Mouse (Mus musculus) ES-E14 (cell line): Measurements from ENCODE around the gene Nktr. TPM values are rescaled to one million over a fixed set of nuclear protein-coding genes. Genes with fewer than 3 reads are reported as not detected.

ENCODE experiments used
- DNase-seq: peaks from one replicate; pipeline ENCODE4 v3.0.0-alpha.2; 2013; ENCODE audit warnings: low read depth, low spot score
- H3K27ac ChIP-seq: 2 replicates; pipeline ENCODE4 v1.5.1; 2012; ENCODE audit warnings: low read depth, mild to moderate bottlenecking, low read length, moderate library complexity, mixed read lengths; ENCODE audit not compliant: poor library complexity, insufficient read depth, severe bottlenecking
- H3K36me3 ChIP-seq: 2 replicates; pipeline ENCODE4 v1.6.1; 2012; ENCODE audit warnings: mild to moderate bottlenecking, low read length, moderate library complexity, mixed read lengths; ENCODE audit not compliant: control insufficient read depth, poor library complexity, insufficient read depth, severe bottlenecking
- H3K4me1 ChIP-seq, 2 experiments: fragments of 150-350 bp in 1 of 2; sonication (generic) in 1 of 2; 2 replicates each; pipeline ENCODE4 v1.6.1; 2012; ENCODE audit warnings: low read length in 2 of 2, mild to moderate bottlenecking in 1 of 2, mixed read lengths in 1 of 2; ENCODE audit not compliant: control insufficient read depth in 2 of 2, insufficient read depth in 2 of 2, poor library complexity in 1 of 2
- H3K4me3 ChIP-seq, 2 experiments: fragments of 150-350 bp in 1 of 2; sonication (generic) in 1 of 2; 2 replicates each; pipeline ENCODE4 v1.5.1; 2012; ENCODE audit warnings: low read length in 2 of 2, low read depth in 1 of 2, mild to moderate bottlenecking in 1 of 2, mixed read lengths in 1 of 2; ENCODE audit not compliant: insufficient read depth in 1 of 2, poor library complexity in 1 of 2, severe bottlenecking in 1 of 2
- H3K9ac ChIP-seq: 2 replicates; pipeline ENCODE4 v1.6.1; 2012; ENCODE audit warnings: low read depth, mild to moderate bottlenecking, low read length, mixed read lengths; ENCODE audit not compliant: poor library complexity, insufficient read depth, severe bottlenecking
- H3K9me3 ChIP-seq: fragments of 150-350 bp; sonication (generic); 2 replicates; pipeline ENCODE4 v1.6.1; 2012; ENCODE audit warnings: low read depth, mild to moderate bottlenecking, low read length; ENCODE audit not compliant: control insufficient read depth, insufficient read depth
- CHD2 ChIP-seq: IDR thresholded peaks from 2 replicates; pipeline ENCODE4 v1.6.1; 2014; ENCODE audit warnings: mild to moderate bottlenecking, low read depth, low read length, inconsistent platforms
- HCFC1 ChIP-seq: IDR thresholded peaks from 2 replicates; pipeline ENCODE4 v1.6.1; 2012; ENCODE audit warnings: low read length, inconsistent platforms, borderline replicate concordance; ENCODE audit not compliant: insufficient read depth
- MAFK ChIP-seq: IDR thresholded peaks from 2 replicates; pipeline ENCODE4 v1.6.1; 2014; ENCODE audit warnings: mild to moderate bottlenecking, low read depth, low read length, inconsistent platforms; ENCODE audit not compliant: insufficient read depth
- ZC3H11A ChIP-seq: IDR thresholded peaks from 2 replicates; pipeline ENCODE4 v1.6.1; 2012; ENCODE audit warnings: low read depth, mild to moderate bottlenecking, inconsistent platforms, low read length, borderline replicate concordance
- ZNF384 ChIP-seq: IDR thresholded peaks from 2 replicates; pipeline ENCODE4 v1.6.1; 2012; ENCODE audit warnings: low read depth, low read length, inconsistent platforms
- in situ Hi-C, 2 experiments: fragments of 600-800 bp; cut with MboI; formaldehyde crosslinking; loops; one replicate each; pipeline ENCODE4 v1.15.1; 2025; ENCODE audit warnings: low sequenced_read_pairs in 2 of 2, inconsistent platforms in 1 of 2; ENCODE audit not compliant: unreplicated experiment in 2 of 2
- total RNA-seq: library from RNA; depleted of rRNA; stranded (reverse); fragments of 300-350 nt; gene quantifications from 2 replicates; pipeline ENCODE4 v1.2.3, GENCODE M21; 2012; rRNA removed

Nktr gene
- total RNA-seq, 1 experiment = 69.6 TPM

DNA sequence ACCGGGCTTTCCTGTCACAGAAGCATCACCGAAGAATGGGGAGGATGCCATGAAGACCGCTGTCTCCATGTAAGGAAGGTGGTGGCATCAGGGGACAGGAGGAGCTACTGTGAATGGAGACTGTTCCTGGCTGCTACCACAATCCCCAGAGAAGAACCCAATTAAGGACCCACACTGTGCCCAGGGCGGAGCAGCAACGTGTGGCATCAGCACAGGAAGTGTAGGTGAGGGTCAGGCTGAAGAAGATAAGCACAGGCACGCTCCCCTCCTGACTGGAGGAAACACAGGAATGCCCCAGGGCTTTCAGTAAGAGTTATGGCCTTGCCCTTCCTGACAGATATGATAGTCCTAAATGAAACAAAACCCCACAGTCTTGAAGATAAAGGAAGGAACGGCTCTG is 83.8 kb downstream of the Nktr start:
- in situ Hi-C loops = no loop called here
- no peak overlapping the region for H3K27ac ChIP-seq
- no peak for DNase-seq
- TF ChIP-seq HCFC1 (no peak), ZC3H11A (no peak), ZNF384 (no peak), CHD2 (no peak), MAFK (no peak)
- H3K9me3 ChIP-seq = no peaks in the 10 kb centered on the region
- no peak overlapping the region for H3K4me3 ChIP-seq
- peaks cover 0 to 7% of the 10 kb centered on the region in 2 experiments; a peak in 1 of 4 replicates for H3K4me1 ChIP-seq
- H3K9ac ChIP-seq = no peak overlapping the region
- no peaks in the 10 kb centered on the region for H3K36me3 ChIP-seq

Other genes with a start within 250 kb of the Nktr start
- 0.37 TPM in 1 of 2 replicates, not detected in the other for gene Cck, start 223.5 kb upstream of the Nktr start, total RNA-seq
- gene Lyzl4, start 77.1 kb upstream of the Nktr start, total RNA-seq = 0.58 TPM in 2 replicates
- gene Vipr1, start 76.5 kb upstream of the Nktr start, total RNA-seq = 0.31 and 0.90 TPM in 2 replicates
- 8.4 and 11.2 TPM in 2 replicates for gene Sec22c, start 13.7 kb upstream of the Nktr start, total RNA-seq
- 22.3 and 40.8 TPM in 2 replicates for gene Ss18l2, start 8.8 kb upstream of the Nktr start, total RNA-seq
- gene Zfp651, start 40.2 kb downstream of the Nktr start, total RNA-seq = 6.7 and 8.0 TPM in 2 replicates
- 0.21 and 0.62 TPM in 2 replicates for gene Klhl40, start 58.4 kb downstream of the Nktr start, total RNA-seq
- 0.09 TPM in 1 of 2 replicates, not detected in the other for gene Hhatl, start 73.3 kb downstream of the Nktr start, total RNA-seq
- 0.58 and 1.5 TPM in 2 replicates for gene Ccdc13, start 120.3 kb downstream of the Nktr start, total RNA-seq
- gene Higd1a, start 139.2 kb downstream of the Nktr start, total RNA-seq = 63.5 and 81.2 TPM in 2 replicates
- 0.22 and 0.26 TPM in 2 replicates for gene Ackr2, start 179.2 kb downstream of the Nktr start, total RNA-seq
- not detected in 2 replicates for gene Cyp8b1, start 197.1 kb downstream of the Nktr start, total RNA-seq
- 0.32 and 0.36 TPM in 2 replicates for gene Fam198a, start 231.8 kb downstream of the Nktr start, total RNA-seq